Mouse (Mus musculus) heart, adult 9 months (tissue): ENCODE measurements at regions not wholly inside any gene's neighbourhood (a gene's known extent, or its start where the extent isn't known, plus 50 kb on each side); places are given as distances from the start of the nearest gene placed in this dataset.

Source experiments
- DNase-seq, 2 experiments: peaks; one replicate each; pipeline ENCODE4 v3.0.0; 2022; ENCODE audit warnings: low spot score in 2 of 2

- no peak for DNase-seq
Observed at GRCm38 (mm10) chr15:56425986-56426385, 1051.4 kb downstream of the Slc22a22 start.

GRCm38 (mm10) chr15:56420681-56421080 is 1056.7 kb downstream of the Slc22a22 start:
- DNase-seq = no peak

- no peak for DNase-seq
Observed at GRCm38 (mm10) chr15:56391982-56392381, 1085.4 kb downstream of the Slc22a22 start.

- no peak for DNase-seq
Observed at GRCm38 (mm10) chr15:56378511-56378910, 1098.9 kb downstream of the Slc22a22 start.

DNA sequence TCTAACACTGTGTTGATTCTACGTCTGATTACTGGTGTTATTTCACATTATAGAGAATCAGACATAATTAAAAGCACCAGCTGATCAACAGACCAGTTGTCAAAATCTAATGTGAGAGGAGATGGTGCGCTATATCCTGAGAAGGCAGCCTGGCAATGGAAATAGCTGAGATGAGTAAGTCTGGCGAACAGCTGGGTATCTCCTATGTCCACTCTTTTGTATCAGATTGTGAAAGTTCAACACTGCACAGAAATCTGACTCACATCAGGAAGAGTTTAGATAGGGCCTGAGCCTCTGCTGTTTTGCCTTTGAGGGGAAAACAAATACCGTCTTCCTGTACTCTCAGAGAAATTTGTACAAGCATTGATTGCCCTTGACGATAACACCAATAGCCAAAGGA is 1126.5 kb downstream of the Slc22a22 start:
- DNase-seq = no peak

- DNase-seq = peak in 1 of 2 experiments; percentile 7
Observed at GRCm38 (mm10) chr15:56346111-56346510, 1131.3 kb downstream of the Slc22a22 start.

DNA sequence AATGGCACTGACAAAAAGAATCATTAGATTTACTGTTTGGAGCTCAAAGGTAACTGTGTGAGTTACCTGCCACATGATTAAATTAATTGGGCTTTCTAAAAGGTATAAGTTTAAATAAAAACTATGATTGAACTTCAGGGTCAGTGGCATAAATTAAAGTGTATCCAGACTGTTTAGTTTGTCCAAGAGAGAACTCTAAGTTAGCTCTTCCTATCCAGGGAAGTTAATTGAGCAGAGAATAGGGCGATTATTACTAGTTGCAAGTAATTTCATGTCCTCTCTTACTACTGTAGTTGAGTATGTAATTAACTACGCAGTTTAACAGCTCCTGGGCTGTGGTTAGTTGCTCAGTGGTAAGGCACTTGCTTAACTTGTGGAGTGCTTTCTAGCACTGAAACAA is 1132.5 kb downstream of the Slc22a22 start:
- no peak for DNase-seq

GRCm38 (mm10) chr15:56344304-56344932 is 1133.0 kb downstream of the Slc22a22 start:
- no peak for DNase-seq

DNA sequence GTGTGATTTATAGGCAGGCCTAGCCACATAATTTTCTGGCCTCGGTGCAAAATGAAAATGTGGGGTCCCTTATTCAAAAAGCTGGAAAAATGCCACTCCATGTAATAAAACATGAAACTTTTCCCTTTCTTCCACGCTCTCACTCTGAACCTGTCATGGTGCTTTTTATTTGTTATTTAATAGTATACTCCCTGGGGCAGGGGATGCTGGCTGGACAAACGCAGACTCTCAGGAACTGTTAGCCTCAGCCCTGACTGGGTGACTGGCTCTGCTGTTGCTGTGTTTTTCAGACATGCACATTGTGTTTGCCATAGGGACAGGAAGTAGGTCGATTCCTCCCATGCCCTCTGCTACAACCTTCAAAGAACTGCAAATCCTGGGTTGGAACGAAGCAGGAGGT is 1139.5 kb downstream of the Slc22a22 start:
- no peak for DNase-seq

DNA sequence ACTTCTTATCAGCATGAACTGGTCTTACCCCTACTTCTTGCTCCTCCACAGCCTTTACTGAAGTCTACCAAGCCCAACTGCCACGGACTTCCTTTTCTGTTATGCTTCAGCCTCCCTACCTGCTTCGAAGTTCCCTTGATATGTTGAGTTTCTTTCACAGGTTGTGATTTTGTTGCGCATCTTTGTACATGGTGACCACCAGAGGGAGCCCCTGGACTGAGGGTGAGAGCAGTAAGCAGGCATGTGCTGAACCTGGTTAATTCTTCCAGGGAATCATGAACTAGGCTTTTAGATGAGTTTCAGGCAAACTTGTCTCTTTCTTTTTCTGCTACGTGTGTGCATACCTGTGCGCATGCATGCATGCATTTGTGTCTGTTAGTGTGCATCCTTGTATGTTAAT is 1141.0 kb downstream of the Slc22a22 start:
- peak in 1 of 2 experiments; percentile 5 for DNase-seq

DNA sequence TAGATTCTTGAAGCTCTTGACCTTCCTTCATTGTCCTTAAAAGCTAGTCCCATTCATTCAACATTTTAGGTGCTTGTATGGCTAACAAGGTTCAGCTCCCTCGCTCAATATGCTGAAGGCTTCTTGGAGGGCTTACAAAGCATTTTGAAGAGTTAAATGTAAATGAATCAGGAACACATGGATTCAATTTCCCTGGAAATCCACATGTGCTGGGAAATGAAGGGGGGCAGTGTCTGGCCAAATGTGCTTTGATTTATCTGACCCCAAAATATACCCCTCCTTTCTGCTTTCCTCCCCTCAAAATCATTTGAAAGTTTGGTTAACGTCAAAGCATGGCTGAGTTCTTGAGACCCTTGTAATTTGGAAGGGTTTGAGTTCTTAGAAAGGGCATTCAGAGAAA is 1142.4 kb downstream of the Slc22a22 start:
- no peak for DNase-seq

DNA sequence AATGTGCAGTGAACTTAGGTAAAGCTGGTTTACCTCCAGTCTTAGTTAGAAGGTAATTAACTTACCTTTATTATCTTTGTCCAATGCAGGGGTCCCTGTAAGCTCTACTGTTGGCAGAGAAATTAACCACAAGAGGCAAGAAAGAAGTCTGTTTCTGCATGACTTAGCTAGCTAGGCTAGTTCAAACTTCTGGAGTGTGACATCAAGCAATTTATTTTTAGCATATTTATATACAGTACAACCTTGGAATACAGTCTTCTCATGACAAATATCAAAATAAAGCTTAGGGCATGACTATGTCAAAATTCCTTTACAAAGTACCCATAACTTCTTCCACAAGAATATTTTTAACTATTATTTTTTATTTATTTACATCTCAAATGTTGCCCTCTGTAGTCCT is 1156.9 kb downstream of the Slc22a22 start:
- DNase-seq = no peak

DNA sequence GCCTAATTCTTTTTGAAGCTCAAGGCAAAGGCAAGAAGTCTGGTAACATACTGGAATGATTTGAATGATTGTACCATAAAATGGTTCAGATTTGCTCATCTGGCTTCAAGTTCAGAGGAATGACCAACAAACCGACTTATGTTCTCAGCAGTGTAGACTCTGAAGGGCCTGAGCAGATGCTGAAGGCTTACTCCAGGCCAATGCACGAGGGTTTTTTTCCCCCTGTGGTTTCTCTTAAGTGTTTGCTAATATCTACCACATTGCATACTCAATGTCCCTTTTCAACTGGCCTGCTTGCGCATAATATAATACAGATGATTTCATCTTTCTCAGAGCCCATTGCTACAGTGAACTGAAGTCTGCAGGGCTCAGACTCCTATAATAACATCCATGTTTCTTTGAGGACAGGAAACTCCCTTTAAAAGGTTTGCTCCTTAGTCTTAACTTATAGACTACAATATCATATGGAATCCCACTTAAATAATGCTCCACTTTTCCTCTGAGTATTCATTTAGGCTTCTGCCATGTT is 1182.5 kb downstream of the Slc22a22 start:
- DNase-seq = no peak

GRCm38 (mm10) chr15:56278622-56279301 is 1198.7 kb downstream of the Slc22a22 start:
- DNase-seq = peak; percentile 37 to 51

GRCm38 (mm10) chr15:56278006-56278405 is 1199.4 kb downstream of the Slc22a22 start:
- no peak for DNase-seq

GRCm38 (mm10) chr15:56248731-56249130 is 1228.7 kb downstream of the Slc22a22 start:
- DNase-seq = no peak

- peak in 1 of 2 experiments; percentile 4 for DNase-seq
Observed at GRCm38 (mm10) chr15:56244004-56244735, 1233.3 kb downstream of the Slc22a22 start.

GRCm38 (mm10) chr15:56202552-56202951 is 1274.9 kb downstream of the Slc22a22 start:
- DNase-seq = no peak

DNA sequence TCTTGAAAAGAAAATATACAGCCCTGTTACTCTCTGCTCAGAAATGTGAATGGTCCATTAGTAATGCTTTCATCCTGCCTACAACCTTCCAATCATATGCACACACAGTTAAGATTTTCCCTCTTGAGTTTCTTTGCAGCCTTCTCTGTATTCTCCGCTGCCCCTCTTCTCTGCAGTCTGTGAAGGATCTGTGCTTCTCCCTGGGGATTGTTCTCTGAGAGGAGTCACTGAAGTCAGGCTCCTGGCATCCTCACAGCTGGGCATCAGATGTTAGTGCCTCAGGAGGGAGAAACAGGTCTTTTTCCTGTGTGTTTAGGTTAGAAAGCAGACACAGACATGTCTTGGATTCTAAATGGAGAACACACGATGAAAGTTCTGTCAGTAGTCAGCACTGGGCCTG is 1278.1 kb downstream of the Slc22a22 start:
- DNase-seq = no peak

- DNase-seq = no peak
Observed at GRCm38 (mm10) chr15:56197425-56198201, 1279.8 kb downstream of the Slc22a22 start.

- no peak for DNase-seq
Observed at GRCm38 (mm10) chr15:56166236-56166635, 1311.2 kb downstream of the Slc22a22 start.

GRCm38 (mm10) chr15:56158726-56159125 is 1318.7 kb downstream of the Slc22a22 start:
- no peak for DNase-seq
